Mouse (Mus musculus): Measurements from ENCODE around the gene Ahr.

The Ahr gene

GRCm38 (mm10) chr12:35534754-35535236 lies at the start of gene Ahr:
Gene Ahr, minus strand, starts transcription at chr12:35535038.
- peak; percentile 88 to 95 for DNase-seq

- DNase-seq = no peak
Observed at GRCm38 (mm10) chr12:35578826-35579225, 44.0 kb upstream of the Ahr start.

- no peak for DNase-seq
Observed at GRCm38 (mm10) chr12:35576107-35576506, 41.3 kb upstream of the Ahr start.

GRCm38 (mm10) chr12:35573713-35574112 lies 38.9 kb upstream of the Ahr start:
- no peak for DNase-seq

- DNase-seq = no peak
Observed at GRCm38 (mm10) chr12:35562826-35563225, 28.0 kb upstream of the Ahr start.

GRCm38 (mm10) chr12:35558868-35559267 lies 24.0 kb upstream of the Ahr start:
- DNase-seq = no peak

- no peak for DNase-seq
Observed at GRCm38 (mm10) chr12:35555925-35556324, 21.1 kb upstream of the Ahr start.

GRCm38 (mm10) chr12:35554309-35554708 lies 19.5 kb upstream of the Ahr start:
- DNase-seq = no peak

- no peak for DNase-seq
Observed at GRCm38 (mm10) chr12:35553174-35553573, 18.3 kb upstream of the Ahr start.

- no peak for DNase-seq
Observed at GRCm38 (mm10) chr12:35550299-35550698, 15.5 kb upstream of the Ahr start.

- peak in 1 of 2 experiments; percentile 33 for DNase-seq
Observed at GRCm38 (mm10) chr12:35542836-35543235, 8.0 kb upstream of the Ahr start.

- no peak for DNase-seq
Observed at GRCm38 (mm10) chr12:35538843-35539242, 4.0 kb upstream of the Ahr start.

GRCm38 (mm10) chr12:35534114-35534753 lies 604 bp downstream of the Ahr start:
- DNase-seq = peak in 1 of 2 experiments; percentile 74

GRCm38 (mm10) chr12:35533748-35534113 lies 1.1 kb downstream of the Ahr start:
- DNase-seq = no peak

- DNase-seq = no peak
Observed at GRCm38 (mm10) chr12:35533133-35533532, 1.7 kb downstream of the Ahr start.

GRCm38 (mm10) chr12:35532151-35532550 lies 2.7 kb downstream of the Ahr start:
- peak; percentile 52 to 80 for DNase-seq

- no peak for DNase-seq
Observed at GRCm38 (mm10) chr12:35530587-35530986, 4.3 kb downstream of the Ahr start.

GRCm38 (mm10) chr12:35527429-35527828 lies 7.4 kb downstream of the Ahr start:
- DNase-seq = no peak

- no peak for DNase-seq
Observed at GRCm38 (mm10) chr12:35522585-35523103, 12.2 kb downstream of the Ahr start.

- no peak for DNase-seq
Observed at GRCm38 (mm10) chr12:35515621-35516020, 19.2 kb downstream of the Ahr start.

GRCm38 (mm10) chr12:35514671-35515070 lies 20.2 kb downstream of the Ahr start:
- DNase-seq = no peak

GRCm38 (mm10) chr12:35510711-35511110 lies 24.1 kb downstream of the Ahr start:
- DNase-seq = no peak

- DNase-seq = no peak
Observed at GRCm38 (mm10) chr12:35506383-35506782, 28.5 kb downstream of the Ahr start.

- DNase-seq = no peak
Observed at GRCm38 (mm10) chr12:35504081-35504480, 30.8 kb downstream of the Ahr start.

GRCm38 (mm10) chr12:35503586-35503985 lies 31.3 kb downstream of the Ahr start:
- DNase-seq = no peak

All from cerebellum, postnatal 25 days (tissue).